Mouse (Mus musculus) forebrain, postnatal 0 days (tissue): ENCODE data around the gene Zp1. TPM values are rescaled to one million over a fixed set of nuclear protein-coding genes. Genes with fewer than 3 reads are reported as not detected.
A peak's percentile ranks its signal among the peaks of the same experiment; 100 is the strongest.

ENCODE experiments used
- ATAC-seq: fragments of 200-750 bp; cut with Nextera tagmentation; 2 replicates; pipeline ENCODE4 v1.8.0; 2017; ENCODE audit warnings: mild to moderate bottlenecking, moderate library complexity
- DNase-seq: peaks from one replicate; pipeline ENCODE4 v3.0.0-alpha.2; 2015
- H3K27ac ChIP-seq: fragments of 300-500 bp; sonication (generic); 2 replicates; pipeline ENCODE4 v1.5.1; 2014; ENCODE audit warnings: low read depth, mild to moderate bottlenecking, antibody characterized with exemption, low read length, moderate library complexity, mixed read lengths
- H3K27me3 ChIP-seq: fragments of 300-500 bp; sonication (generic); 2 replicates; pipeline ENCODE4 v1.6.1; 2014; ENCODE audit warnings: mild to moderate bottlenecking, low read length, mixed read lengths; ENCODE audit not compliant: insufficient read depth
- H3K36me3 ChIP-seq: fragments of 300-500 bp; sonication (generic); 2 replicates; pipeline ENCODE4 v1.6.1; 2014; ENCODE audit warnings: mild to moderate bottlenecking, moderate library complexity; ENCODE audit not compliant: insufficient read depth
- H3K4me1 ChIP-seq: fragments of 300-500 bp; sonication (generic); 2 replicates; pipeline ENCODE4 v1.6.1; 2014; ENCODE audit warnings: antibody characterized with exemption; ENCODE audit not compliant: insufficient read depth
- H3K4me2 ChIP-seq: fragments of 300-500 bp; sonication (generic); 2 replicates; pipeline ENCODE4 v1.6.1; 2014; ENCODE audit warnings: low read depth, mild to moderate bottlenecking, moderate library complexity
- H3K4me3 ChIP-seq: fragments of 300-500 bp; sonication (generic); 2 replicates; pipeline ENCODE4 v1.5.1; 2014; ENCODE audit warnings: low read depth, low read length, mixed read lengths
- H3K9ac ChIP-seq: fragments of 300-500 bp; sonication (generic); 2 replicates; pipeline ENCODE4 v1.6.1; 2014; ENCODE audit warnings: mild to moderate bottlenecking
- H3K9me3 ChIP-seq: fragments of 300-500 bp; sonication (generic); 2 replicates; pipeline ENCODE4 v1.6.1; 2016; ENCODE audit warnings: low read length
- CTCF ChIP-seq: sonication (generic); IDR thresholded peaks from 2 replicates; pipeline ENCODE4 v1.5.1; 2016; ENCODE audit warnings: antibody characterized with exemption, control low read depth, low read depth
- whole genome bisulfite sequencing: fragments of 180-500 bp; shearing (Covaris S2); extraction: QIAGEN DNeasy Blood & Tissue Kit; methylation state at CpG from one replicate; pipeline ENCODE4 v1.1.7; 2014; 5-methylcytosine and 5-hydroxymethylcytosine counted together
- polyA plus RNA-seq: library from polyadenylated mRNA; unstranded; fragments of >200 nt; fragmentation: Nextera tagmentation; extraction: Ambion mirVana; gene quantifications from 2 replicates; pipeline ENCODE4 v1.2.1, GENCODE M21; 2015
- total RNA-seq: library from RNA; depleted of rRNA; stranded (reverse); fragments of >200 nt; gene quantifications from 2 replicates; pipeline ENCODE4 v1.2.3, GENCODE M21; 2014

The Zp1 gene
- total and polyA plus RNA-seq, 2 experiments from 2014 or later = 0.10 to 0.68 TPM

DNA sequence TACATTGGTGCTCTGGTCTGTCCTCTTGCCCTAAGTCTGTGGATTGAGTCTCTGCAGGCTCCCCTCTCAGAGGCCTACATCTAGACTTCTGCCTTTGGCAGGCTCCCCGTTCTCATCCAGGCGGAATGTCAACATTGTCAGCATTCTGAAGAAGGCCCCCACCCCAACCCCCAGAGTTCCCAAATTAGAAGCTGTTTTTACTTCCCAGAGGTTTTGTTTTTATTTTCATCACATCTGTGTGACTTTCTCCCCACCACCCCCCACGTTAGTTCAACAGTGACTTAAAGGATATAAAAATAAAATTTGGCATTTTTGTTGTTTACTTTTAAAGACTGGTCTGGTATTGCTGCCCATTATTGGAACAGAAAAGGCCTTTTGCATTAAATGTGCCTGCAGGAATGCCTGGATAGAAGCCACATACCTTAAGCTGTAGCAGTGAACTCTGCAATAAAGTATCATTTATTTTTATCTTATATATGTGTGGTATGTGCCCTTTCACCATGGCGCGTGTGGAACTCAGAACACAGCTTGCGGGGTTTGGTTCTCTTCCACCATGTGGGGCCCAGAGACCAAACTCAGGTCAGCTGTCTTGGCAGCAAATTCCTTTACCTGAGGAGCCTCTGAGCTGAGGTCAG lies 11.2 kb downstream of the Zp1 start:
- ATAC-seq (no peak), DNase-seq (no peak)
- H3K27me3 ChIP-seq = no peaks in the 10 kb centered on the region
- WGBS = 83% methylated on average over 6 of the region's 6 CpGs
- TF ChIP-seq CTCF = no peak
- H3K4me3 ChIP-seq = no peak overlapping the region
- H3K27ac ChIP-seq = no peak overlapping the region
- no peaks in the 10 kb centered on the region for H3K9me3 ChIP-seq
- H3K36me3 ChIP-seq = peaks cover 26% of the 10 kb centered on the region
- no peak overlapping the region for H3K4me2 ChIP-seq
- no peaks in the 10 kb centered on the region for H3K4me1 ChIP-seq
- H3K9ac ChIP-seq = no peak overlapping the region

DNA sequence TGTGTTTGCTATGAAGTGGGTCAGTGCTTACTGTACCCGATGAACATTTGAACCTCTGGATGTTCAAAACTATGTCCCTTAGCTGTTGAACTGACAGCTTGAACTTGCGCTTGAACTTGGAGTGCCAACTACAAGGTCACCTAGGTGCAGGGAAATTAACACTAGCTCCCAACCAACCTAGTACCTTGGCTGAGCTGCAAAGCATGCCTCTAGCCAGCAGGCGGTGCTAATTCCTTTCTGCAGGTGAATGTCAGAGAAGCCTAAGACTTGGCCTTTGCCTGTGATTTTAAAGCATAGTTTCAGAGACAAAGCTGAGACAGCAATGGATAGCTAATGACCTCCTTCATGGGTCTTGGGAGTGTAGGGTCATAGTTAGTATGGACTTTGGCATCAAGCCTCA lies 12.5 kb downstream of the Zp1 start:
- H3K27ac ChIP-seq = no peak overlapping the region
- no peaks in the 10 kb centered on the region for H3K4me1 ChIP-seq
- DNase-seq = peak; percentile 66
- no peak overlapping the region for H3K4me3 ChIP-seq
- WGBS = 61% methylated on average over 3 of the region's 3 CpGs
- peak; percentile 65 for ATAC-seq
- peak; percentile 81 for TF ChIP-seq CTCF
- no peaks in the 10 kb centered on the region for H3K27me3 ChIP-seq
- no peak overlapping the region for H3K9ac ChIP-seq
- no peak overlapping the region for H3K4me2 ChIP-seq
- H3K36me3 ChIP-seq = peaks cover 39% of the 10 kb centered on the region
- no peaks in the 10 kb centered on the region for H3K9me3 ChIP-seq

DNA sequence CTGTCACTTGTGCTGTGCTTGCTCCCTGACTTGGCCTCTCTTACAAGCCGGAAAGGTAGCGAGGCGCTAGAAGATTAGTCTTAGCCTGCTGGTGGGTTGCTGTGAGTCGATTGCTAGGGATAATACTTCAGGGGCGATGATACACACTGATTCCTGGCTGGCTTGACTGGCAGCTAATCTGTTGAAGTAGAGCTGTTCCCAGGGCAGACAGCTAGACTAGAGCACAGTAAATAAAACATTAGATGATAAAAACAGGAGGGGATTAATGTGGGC lies 14.8 kb downstream of the Zp1 start:
- ATAC-seq (no peak), DNase-seq (no peak)
- no peak overlapping the region for H3K9ac ChIP-seq
- TF ChIP-seq CTCF = no peak
- H3K4me1 ChIP-seq = no peaks in the 10 kb centered on the region
- H3K4me2 ChIP-seq = no peak overlapping the region
- 87% methylated on average over 5 of the region's 5 CpGs for WGBS
- H3K36me3 ChIP-seq = peaks cover 60% of the 10 kb centered on the region
- H3K4me3 ChIP-seq = no peak overlapping the region
- no peaks in the 10 kb centered on the region for H3K9me3 ChIP-seq
- H3K27ac ChIP-seq = peak overlapping the region; percentile 29; the same call in 1 of the 2 replicates
- H3K27me3 ChIP-seq = no peaks in the 10 kb centered on the region

DNA sequence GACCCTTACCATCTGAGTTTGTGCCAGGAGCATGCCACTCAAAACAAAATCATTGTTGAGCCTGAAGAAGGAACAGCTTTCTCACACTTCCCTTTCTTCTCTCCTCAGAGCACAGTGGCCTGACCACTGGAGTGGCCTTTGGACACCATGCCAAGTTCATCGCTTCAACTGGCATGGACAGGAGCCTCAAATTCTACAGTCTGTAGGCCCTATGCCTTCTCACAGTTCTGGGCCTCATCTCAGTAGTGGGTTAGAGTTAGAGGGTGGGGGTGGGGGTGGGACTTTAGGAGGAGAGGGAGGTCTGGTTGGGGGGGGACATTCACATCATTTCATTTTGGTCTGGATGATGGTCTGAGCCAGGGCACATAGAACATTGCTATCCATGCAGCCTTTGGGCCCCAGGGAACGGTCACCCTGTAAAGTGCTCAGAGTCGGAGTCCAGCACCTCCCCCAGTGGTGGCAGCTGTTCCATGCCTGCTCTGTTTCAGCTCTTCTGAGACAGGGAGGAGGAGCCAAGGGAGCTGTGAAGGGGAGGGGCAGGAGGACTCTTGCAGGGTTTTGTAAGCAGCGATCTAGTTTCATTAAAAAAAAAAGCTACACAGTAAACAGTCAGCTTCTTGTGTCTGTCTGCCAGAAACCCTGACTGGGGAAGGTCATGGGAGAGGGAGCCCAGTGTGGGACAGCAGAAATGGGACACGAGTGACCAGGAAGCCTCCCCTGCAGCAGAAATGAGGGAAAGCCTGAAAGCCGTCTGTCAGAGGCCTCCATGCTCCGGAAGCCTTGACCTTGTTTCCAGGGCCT lies 15.3 kb downstream of the Zp1 start:
- 60% methylated on average over 7 of the region's 7 CpGs for WGBS
- peaks cover 66% of the 10 kb centered on the region for H3K36me3 ChIP-seq

DNA sequence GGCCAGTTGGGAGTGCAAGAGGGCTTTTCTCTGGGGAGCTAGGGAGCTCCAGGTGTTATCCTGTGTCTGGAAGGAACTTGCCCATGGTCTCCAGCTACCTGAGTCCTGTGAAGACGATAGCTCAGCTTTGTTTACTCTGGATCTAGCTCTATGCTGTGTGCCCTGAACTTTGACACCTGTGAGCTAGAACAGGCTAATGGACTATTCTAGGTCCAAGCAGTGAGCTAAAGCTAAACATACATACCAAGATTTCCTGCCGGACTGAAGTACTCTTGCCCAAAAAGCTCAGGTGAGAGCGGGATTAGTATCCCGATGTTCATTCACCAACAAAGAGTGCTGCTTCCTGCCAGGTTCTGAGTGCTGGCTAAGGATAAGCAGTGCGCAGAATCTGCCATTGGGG lies 15.9 kb downstream of the Zp1 start:
- 85% methylated on average over 5 of the region's 5 CpGs for WGBS
- Histone ChIP-seq H3K27ac (no peak overlapping the region), H3K36me3 (peaks cover 72% of the 10 kb centered on the region), H3K9me3 (no peaks in the 10 kb centered on the region), H3K4me2 (no peak overlapping the region), H3K4me3 (no peak overlapping the region), H3K27me3 (no peaks in the 10 kb centered on the region), H3K9ac (no peak overlapping the region), H3K4me1 (no peaks in the 10 kb centered on the region)
- no peak for TF ChIP-seq CTCF
- no peak for DNase-seq
- no peak for ATAC-seq

More for the DNA sequence above, 15.3 kb downstream of the Zp1 start:
- H3K27ac ChIP-seq = no peak overlapping the region
- H3K4me1 ChIP-seq = no peaks in the 10 kb centered on the region
- no peaks in the 10 kb centered on the region for H3K27me3 ChIP-seq
- no peak overlapping the region for H3K9ac ChIP-seq
- H3K9me3 ChIP-seq = no peaks in the 10 kb centered on the region
- no peak overlapping the region for H3K4me3 ChIP-seq
- no peak for TF ChIP-seq CTCF
- DNase-seq (no peak), ATAC-seq (peak; percentile 60)
- H3K4me2 ChIP-seq = no peak overlapping the region

DNA sequence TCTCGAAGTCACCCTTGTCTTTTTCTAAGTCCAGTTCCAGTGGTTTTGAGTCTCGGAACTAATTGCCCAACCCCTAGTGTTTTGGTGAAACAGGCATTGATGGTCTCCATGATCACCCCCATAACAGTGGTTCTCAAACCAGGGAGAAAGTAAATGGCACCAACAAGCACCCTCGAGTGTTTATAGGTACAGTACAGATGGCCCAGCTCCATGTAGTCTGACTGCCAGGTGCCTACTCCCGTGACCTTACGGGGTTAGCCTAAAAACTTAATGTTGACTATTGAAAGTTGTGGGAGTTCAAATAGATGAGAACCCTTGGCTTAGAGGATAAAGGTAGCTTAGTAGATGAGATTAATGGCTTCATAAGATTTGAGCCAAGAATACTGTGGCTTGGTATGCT lies 19.4 kb downstream of the Zp1 start:
- peaks cover 9% of the 10 kb centered on the region for H3K4me1 ChIP-seq
- no peak overlapping the region for H3K9ac ChIP-seq
- no peak overlapping the region for H3K4me3 ChIP-seq
- ATAC-seq (no peak), DNase-seq (no peak)
- 97% methylated on average over 5 of the region's 5 CpGs for WGBS
- no peaks in the 10 kb centered on the region for H3K9me3 ChIP-seq
- no peak overlapping the region for H3K4me2 ChIP-seq
- TF ChIP-seq CTCF = no peak
- no peaks in the 10 kb centered on the region for H3K27me3 ChIP-seq
- no peak overlapping the region for H3K27ac ChIP-seq
- peaks cover 85% of the 10 kb centered on the region for H3K36me3 ChIP-seq

DNA sequence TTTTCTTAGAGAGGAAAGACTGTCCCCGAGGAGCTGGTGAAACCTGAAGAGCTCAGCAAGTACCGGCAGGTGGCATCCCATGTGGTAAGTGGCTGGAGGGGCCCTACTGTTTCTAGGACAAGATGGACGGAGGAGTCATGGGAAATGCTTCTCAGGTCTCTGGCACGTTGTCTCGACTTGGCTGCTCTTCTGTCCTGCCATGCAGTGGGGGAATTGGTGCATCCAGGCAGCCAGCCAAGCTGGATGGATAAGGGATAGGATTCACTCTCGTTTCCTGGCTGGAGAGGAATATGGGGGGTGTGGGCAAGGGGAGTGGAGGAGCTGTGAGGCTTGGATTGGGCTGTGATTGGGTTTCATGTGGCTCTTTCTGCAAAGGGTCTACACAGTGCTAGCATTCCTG lies 20.1 kb downstream of the Zp1 start:
- DNase-seq = no peak
- 67% methylated on average over 6 of the region's 6 CpGs for WGBS

More for the DNA sequence above, 20.1 kb downstream of the Zp1 start:
- H3K36me3 ChIP-seq = peaks cover 77% of the 10 kb centered on the region
- no peak overlapping the region for H3K4me3 ChIP-seq
- H3K27ac ChIP-seq = no peak overlapping the region
- H3K4me2 ChIP-seq = no peak overlapping the region
- ATAC-seq = no peak
- H3K9me3 ChIP-seq = no peaks in the 10 kb centered on the region
- peaks cover 12% of the 10 kb centered on the region for H3K4me1 ChIP-seq
- TF ChIP-seq CTCF = no peak
- H3K9ac ChIP-seq = no peak overlapping the region
- H3K27me3 ChIP-seq = no peaks in the 10 kb centered on the region
